Mouse (Mus musculus): ENCODE measurements around the gene Rdh8. TPM values are rescaled to one million over a fixed set of nuclear protein-coding genes. Genes with fewer than 3 reads are reported as not detected.

Rdh8 gene
- polyA plus RNA-seq, 1 experiment from 2014 or later, result not detected

DNA sequence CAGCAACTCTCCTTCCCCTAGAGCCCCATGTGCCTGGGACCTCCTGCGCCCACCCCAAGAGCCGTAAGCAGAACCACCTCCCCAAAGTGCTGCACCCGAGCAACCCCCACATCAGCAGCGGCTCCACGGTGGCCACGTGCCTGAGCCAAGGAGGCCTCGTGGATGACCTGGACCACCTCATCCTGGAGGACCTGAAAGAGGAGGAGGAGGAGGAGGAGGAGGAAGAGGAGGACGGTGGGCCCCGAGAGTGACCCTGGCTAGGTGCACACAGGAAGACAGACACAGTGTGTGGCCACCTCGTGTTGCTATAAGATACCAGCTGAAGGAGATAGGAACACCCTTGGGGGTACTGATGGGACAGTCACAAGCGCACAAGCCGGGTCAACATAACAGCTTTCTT, 55.2 kb downstream of the Rdh8 start:
- 84% methylated on average over 12 of the region's 12 CpGs for WGBS
- DNase-seq, result no peak
- no peak overlapping the region for H3K27ac ChIP-seq (ENCODE audit: low read depth)
- H3K9ac ChIP-seq, result no peak overlapping the region
- no peak for TF ChIP-seq CTCF (IDR thresholded peaks at IDR 0.05; ENCODE audit: low read depth)
- H3K27me3 ChIP-seq (ENCODE audit: insufficient read depth, low read length), result peaks cover 13% of the 10 kb centered on the region
- no peak overlapping the region for H3K4me2 ChIP-seq
- no peaks in the 10 kb centered on the region for H3K36me3 ChIP-seq (ENCODE audit: insufficient read depth)
- H3K4me1 ChIP-seq (ENCODE audit: insufficient read depth), result no peaks in the 10 kb centered on the region
- no peak for ATAC-seq (ENCODE audit: insufficient read depth)
- H3K4me3 ChIP-seq (ENCODE audit: low read depth, low read length), result no peak overlapping the region
- no peaks in the 10 kb centered on the region for H3K9me3 ChIP-seq (ENCODE audit: low read depth, low read length)

DNA sequence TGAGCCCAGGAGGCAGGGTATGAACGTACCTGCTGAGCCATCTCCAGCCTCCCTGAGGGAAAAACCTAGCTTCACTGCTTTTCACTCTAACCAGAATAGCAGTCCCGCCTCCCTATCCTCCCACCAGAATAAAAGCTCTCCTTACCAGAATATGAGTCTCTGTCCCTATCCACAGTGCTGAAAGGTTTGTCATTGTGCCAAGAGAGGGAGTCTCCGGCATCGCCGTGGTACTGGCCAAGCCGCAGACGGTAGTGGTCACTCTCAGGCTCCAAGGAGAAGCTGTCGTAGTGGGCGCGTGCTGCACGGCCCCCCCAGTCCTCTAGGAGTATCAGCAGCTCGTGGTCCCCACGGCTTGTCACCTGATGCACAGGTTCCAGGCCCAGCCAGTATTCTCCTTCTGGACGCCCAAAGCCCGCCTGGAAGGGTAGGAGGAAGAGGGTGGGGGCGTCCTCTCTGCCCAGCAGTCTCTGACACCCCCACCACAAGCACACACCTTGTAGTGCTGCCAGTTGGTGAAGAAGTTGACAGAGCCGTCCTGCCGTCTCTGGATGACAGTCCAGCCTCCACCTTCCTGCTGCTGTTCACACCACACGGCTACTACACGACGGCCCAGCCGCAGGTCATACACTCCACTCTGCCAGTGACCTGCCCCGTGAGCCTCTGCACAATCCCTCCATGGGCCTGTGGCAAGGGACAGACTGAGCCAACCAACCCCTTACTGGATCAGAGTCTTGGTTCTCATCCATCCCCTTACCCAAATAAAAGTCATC, 56.9 kb downstream of the Rdh8 start:
- Histone ChIP-seq H3K27ac (ENCODE audit: low read depth) (no peak overlapping the region), H3K9me3 (ENCODE audit: low read depth, low read length) (no peaks in the 10 kb centered on the region), H3K36me3 (ENCODE audit: insufficient read depth) (no peaks in the 10 kb centered on the region), H3K4me1 (ENCODE audit: insufficient read depth) (no peaks in the 10 kb centered on the region), H3K4me3 (ENCODE audit: low read depth, low read length) (no peak overlapping the region), H3K27me3 (ENCODE audit: insufficient read depth, low read length) (no peaks in the 10 kb centered on the region), H3K9ac (no peak overlapping the region), H3K4me2 (no peak overlapping the region)
- no peak for TF ChIP-seq CTCF (IDR thresholded peaks at IDR 0.05; ENCODE audit: low read depth)
- WGBS, result 60% methylated on average over 23 of the region's 23 CpGs
- DNase-seq, result peak; percentile 70
- ATAC-seq (ENCODE audit: insufficient read depth), result no peak

Other genes with a start within 250 kb of the Rdh8 start
- 20.5 and 22.1 TPM in 2 replicates for gene Zfp846, start 237.2 kb upstream of the Rdh8 start, polyA plus RNA-seq (2014; fragmentation: Nextera tagmentation; extraction: Ambion mirVana)
- gene Ubl5, start 175.6 kb upstream of the Rdh8 start, polyA plus RNA-seq (2014; fragmentation: Nextera tagmentation; extraction: Ambion mirVana), result 370 and 372 TPM in 2 replicates
- gene Fbxl12, start 173.7 kb upstream of the Rdh8 start, polyA plus RNA-seq (2014; fragmentation: Nextera tagmentation; extraction: Ambion mirVana), result 13.1 and 15.0 TPM in 2 replicates
- gene Pin1, start 166.4 kb upstream of the Rdh8 start, polyA plus RNA-seq (2014; fragmentation: Nextera tagmentation; extraction: Ambion mirVana), result 53.6 and 58.6 TPM in 2 replicates
- 1.2 and 1.7 TPM in 2 replicates for gene Olfm2, start 72.2 kb upstream of the Rdh8 start, polyA plus RNA-seq (2014; fragmentation: Nextera tagmentation; extraction: Ambion mirVana)
- gene Col5a3, start 3.4 kb upstream of the Rdh8 start, polyA plus RNA-seq (2014; fragmentation: Nextera tagmentation; extraction: Ambion mirVana), result 0.22 and 0.26 TPM in 2 replicates
- gene A230050P20Rik, start 50.1 kb downstream of the Rdh8 start, polyA plus RNA-seq (2014; fragmentation: Nextera tagmentation; extraction: Ambion mirVana), result 8.0 and 9.4 TPM in 2 replicates
- gene Angptl6, start 61.2 kb downstream of the Rdh8 start, polyA plus RNA-seq (2014; fragmentation: Nextera tagmentation; extraction: Ambion mirVana), result 1.9 and 2.9 TPM in 2 replicates
- 77.3 and 83.6 TPM in 2 replicates for gene Ppan, start 69.7 kb downstream of the Rdh8 start, polyA plus RNA-seq (2014; fragmentation: Nextera tagmentation; extraction: Ambion mirVana)
- 295 and 296 TPM in 2 replicates for gene Eif3g, start 80.1 kb downstream of the Rdh8 start, polyA plus RNA-seq (2014; fragmentation: Nextera tagmentation; extraction: Ambion mirVana)
- 77.0 and 82.1 TPM in 2 replicates for gene Dnmt1, start 141.4 kb downstream of the Rdh8 start, polyA plus RNA-seq (2014; fragmentation: Nextera tagmentation; extraction: Ambion mirVana)
- gene S1pr2, start 158.3 kb downstream of the Rdh8 start, polyA plus RNA-seq (2014; fragmentation: Nextera tagmentation; extraction: Ambion mirVana), result 58.0 and 62.3 TPM in 2 replicates
- 156 and 166 TPM in 2 replicates for gene Mrpl4, start 184.2 kb downstream of the Rdh8 start, polyA plus RNA-seq (2014; fragmentation: Nextera tagmentation; extraction: Ambion mirVana)
- gene Icam1, start 197.5 kb downstream of the Rdh8 start, polyA plus RNA-seq (2014; fragmentation: Nextera tagmentation; extraction: Ambion mirVana), result 33.6 and 41.5 TPM in 2 replicates
- 1.5 TPM in 2 replicates for gene Icam4, start 210.9 kb downstream of the Rdh8 start, polyA plus RNA-seq (2014; fragmentation: Nextera tagmentation; extraction: Ambion mirVana)
- gene Icam5, start 213.6 kb downstream of the Rdh8 start, polyA plus RNA-seq (2014; fragmentation: Nextera tagmentation; extraction: Ambion mirVana), result 0.09 and 0.31 TPM in 2 replicates
- 1.4 TPM in 1 of 2 replicates, not detected in the other for gene Zglp1, start 248.6 kb downstream of the Rdh8 start, polyA plus RNA-seq (2014; fragmentation: Nextera tagmentation; extraction: Ambion mirVana)

Measured in lung, embryonic 14.5 days (tissue).